Mouse (Mus musculus) ES-E14 (cell line): ENCODE measurements around the gene Hoxb5. TPM values are rescaled to one million over a fixed set of nuclear protein-coding genes. Genes with fewer than 3 reads are reported as not detected.

Experiments used
- DNase-seq: peaks from one replicate; pipeline ENCODE4 v3.0.0-alpha.2; 2013; ENCODE audit warnings: low read depth, low spot score
- H3K27ac ChIP-seq: 2 replicates; pipeline ENCODE4 v1.5.1; 2012; ENCODE audit warnings: low read depth, mild to moderate bottlenecking, low read length, moderate library complexity, mixed read lengths; ENCODE audit not compliant: poor library complexity, insufficient read depth, severe bottlenecking
- H3K36me3 ChIP-seq: 2 replicates; pipeline ENCODE4 v1.6.1; 2012; ENCODE audit warnings: mild to moderate bottlenecking, low read length, moderate library complexity, mixed read lengths; ENCODE audit not compliant: control insufficient read depth, poor library complexity, insufficient read depth, severe bottlenecking
- H3K4me1 ChIP-seq, 2 experiments: fragments of 150-350 bp in 1 of 2; sonication (generic) in 1 of 2; 2 replicates each; pipeline ENCODE4 v1.6.1; 2012; ENCODE audit warnings: low read length in 2 of 2, mild to moderate bottlenecking in 1 of 2, mixed read lengths in 1 of 2; ENCODE audit not compliant: control insufficient read depth in 2 of 2, insufficient read depth in 2 of 2, poor library complexity in 1 of 2
- H3K4me3 ChIP-seq, 2 experiments: fragments of 150-350 bp in 1 of 2; sonication (generic) in 1 of 2; 2 replicates each; pipeline ENCODE4 v1.5.1; 2012; ENCODE audit warnings: low read length in 2 of 2, low read depth in 1 of 2, mild to moderate bottlenecking in 1 of 2, mixed read lengths in 1 of 2; ENCODE audit not compliant: insufficient read depth in 1 of 2, poor library complexity in 1 of 2, severe bottlenecking in 1 of 2
- H3K9ac ChIP-seq: 2 replicates; pipeline ENCODE4 v1.6.1; 2012; ENCODE audit warnings: low read depth, mild to moderate bottlenecking, low read length, mixed read lengths; ENCODE audit not compliant: poor library complexity, insufficient read depth, severe bottlenecking
- H3K9me3 ChIP-seq: fragments of 150-350 bp; sonication (generic); 2 replicates; pipeline ENCODE4 v1.6.1; 2012; ENCODE audit warnings: low read depth, mild to moderate bottlenecking, low read length; ENCODE audit not compliant: control insufficient read depth, insufficient read depth
- CHD2 ChIP-seq: IDR thresholded peaks from 2 replicates; pipeline ENCODE4 v1.6.1; 2014; ENCODE audit warnings: mild to moderate bottlenecking, low read depth, low read length, inconsistent platforms
- HCFC1 ChIP-seq: IDR thresholded peaks from 2 replicates; pipeline ENCODE4 v1.6.1; 2012; ENCODE audit warnings: low read length, inconsistent platforms, borderline replicate concordance; ENCODE audit not compliant: insufficient read depth
- MAFK ChIP-seq: IDR thresholded peaks from 2 replicates; pipeline ENCODE4 v1.6.1; 2014; ENCODE audit warnings: mild to moderate bottlenecking, low read depth, low read length, inconsistent platforms; ENCODE audit not compliant: insufficient read depth
- ZC3H11A ChIP-seq: IDR thresholded peaks from 2 replicates; pipeline ENCODE4 v1.6.1; 2012; ENCODE audit warnings: low read depth, mild to moderate bottlenecking, inconsistent platforms, low read length, borderline replicate concordance
- ZNF384 ChIP-seq: IDR thresholded peaks from 2 replicates; pipeline ENCODE4 v1.6.1; 2012; ENCODE audit warnings: low read depth, low read length, inconsistent platforms
- in situ Hi-C, 2 experiments: fragments of 600-800 bp; cut with MboI; formaldehyde crosslinking; loops; one replicate each; pipeline ENCODE4 v1.15.1; 2025; ENCODE audit warnings: low sequenced_read_pairs in 2 of 2, inconsistent platforms in 1 of 2; ENCODE audit not compliant: unreplicated experiment in 2 of 2
- total RNA-seq: library from RNA; depleted of rRNA; stranded (reverse); fragments of 300-350 nt; gene quantifications from 2 replicates; pipeline ENCODE4 v1.2.3, GENCODE M21; 2012

Gene Hoxb5
- total RNA-seq, 1 experiment: 0.09 TPM

DNA sequence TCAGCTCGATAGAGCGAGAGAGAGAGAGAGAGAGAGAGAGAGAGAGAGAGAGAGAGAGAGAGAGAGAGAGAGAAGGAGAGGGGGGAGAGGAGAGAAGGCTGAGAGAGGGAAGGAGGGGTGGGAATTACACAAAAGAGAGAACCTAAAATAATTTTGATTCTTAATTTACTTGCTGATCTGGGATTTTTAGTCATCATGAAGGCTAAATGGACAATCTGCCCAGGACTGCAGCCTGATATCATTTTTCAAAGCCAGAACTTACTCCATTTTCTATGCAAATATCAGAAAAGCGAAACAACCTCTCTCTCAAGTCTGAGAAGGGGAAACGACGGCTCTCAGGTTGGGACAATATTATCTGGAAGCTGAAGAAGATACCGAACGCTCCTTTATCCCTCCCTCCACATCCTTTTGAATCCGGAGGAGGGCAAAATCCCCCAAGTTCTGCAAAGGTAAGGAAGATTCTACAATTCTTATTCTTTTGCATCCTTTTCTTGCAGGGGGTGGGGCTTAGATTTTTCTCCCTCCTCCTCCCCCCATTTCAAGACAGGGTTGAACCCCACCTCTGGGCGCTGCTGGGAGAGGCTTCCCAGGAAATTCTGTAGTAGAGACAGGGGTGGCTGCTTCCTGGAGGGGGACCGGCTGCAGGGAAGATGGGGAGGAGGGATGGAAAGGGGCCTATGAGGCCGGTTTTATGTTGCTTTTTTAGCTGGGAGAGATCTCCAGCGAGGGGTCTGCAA lies 10.4 kb upstream of the Hoxb5 start:
- H3K9me3 ChIP-seq: no peaks in the 10 kb centered on the region
- no peaks in the 10 kb centered on the region; a peak in 1 of 4 replicates for H3K4me1 ChIP-seq
- TF ChIP-seq HCFC1 (no peak), MAFK (no peak), ZNF384 (no peak), CHD2 (no peak), ZC3H11A (no peak)
- in situ Hi-C loops: loop anchor here (10.0 to 25.0 kb wide), 2 partner anchors 62 to 570 kb away; partner anchors contain the start of gene Hoxb2 (in 1 of the 2)
- no peaks in the 10 kb centered on the region for H3K36me3 ChIP-seq
- H3K4me3 ChIP-seq: no peak overlapping the region; a peak in 1 of 4 replicates
- H3K9ac ChIP-seq: no peak overlapping the region
- H3K27ac ChIP-seq: no peak overlapping the region
- no peak for DNase-seq

GRCm38 (mm10) chr11:96293302-96293921 lies 9.7 kb upstream of the Hoxb5 start:
- Histone ChIP-seq H3K27ac (no peak overlapping the region), H3K9me3 (no peaks in the 10 kb centered on the region), H3K36me3 (no peaks in the 10 kb centered on the region), H3K4me1 (no peaks in the 10 kb centered on the region; a peak in 1 of 4 replicates), H3K4me3 (no peak overlapping the region; a peak in 1 of 4 replicates), H3K9ac (no peak overlapping the region)
- in situ Hi-C loops: loop anchor here (10.0 to 25.0 kb wide), 2 partner anchors 61 to 569 kb away; partner anchors contain the start of gene Hoxb2 (in 1 of the 2)
- DNase-seq: no peak
- TF ChIP-seq CHD2: no peak
- TF ChIP-seq ZC3H11A: no peak
- TF ChIP-seq HCFC1: no peak
- TF ChIP-seq MAFK: no peak
- TF ChIP-seq ZNF384: no peak

DNA sequence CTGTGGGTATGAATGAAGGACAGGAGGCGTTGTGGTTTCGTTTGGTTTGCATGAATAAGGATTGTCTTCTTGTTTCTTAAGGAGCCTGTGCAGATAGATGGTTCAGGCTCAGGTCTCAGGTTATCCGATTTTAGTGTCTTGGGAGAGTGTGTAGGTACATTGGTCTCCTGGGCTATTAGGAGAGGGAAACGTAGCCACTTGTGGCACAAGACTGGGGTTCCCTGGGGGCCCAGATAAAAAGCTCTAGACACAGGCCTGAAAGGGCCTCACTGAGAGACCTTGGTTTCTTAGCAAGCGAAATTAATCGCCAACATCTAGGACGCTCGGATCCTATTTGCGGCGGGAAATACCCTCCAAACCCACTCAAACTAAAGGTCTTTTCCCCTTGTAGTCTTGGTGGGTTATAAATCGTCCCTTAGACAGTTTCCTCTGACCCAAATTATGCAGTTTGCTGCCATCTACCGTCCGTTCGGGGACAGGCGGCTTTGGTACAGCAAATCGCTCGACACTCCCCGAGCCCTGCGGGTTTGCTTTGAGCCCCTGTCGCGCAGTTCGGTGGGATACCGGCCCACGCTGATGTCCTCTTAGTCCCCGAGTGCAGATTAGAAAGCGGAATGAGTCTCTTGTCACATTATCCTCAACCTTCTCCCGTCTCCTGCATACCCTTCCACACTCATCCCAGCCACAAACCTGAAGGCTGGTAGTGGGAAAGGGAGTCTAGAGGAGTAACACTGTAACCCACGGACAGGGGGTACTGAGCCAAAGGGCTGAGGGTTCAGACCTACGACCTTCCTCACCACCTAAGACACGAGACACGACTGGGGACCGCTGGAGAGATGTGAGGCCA lies 8.7 kb upstream of the Hoxb5 start:
- no peaks in the 10 kb centered on the region; a peak in 2 of 4 replicates for H3K4me1 ChIP-seq
- no peak overlapping the region for H3K9ac ChIP-seq
- in situ Hi-C loops: loop anchor here (10.0 to 25.0 kb wide), 2 partner anchors 60 to 568 kb away; partner anchors contain the start of gene Hoxb2 (in 1 of the 2)
- H3K27ac ChIP-seq: no peak overlapping the region
- H3K4me3 ChIP-seq: no peak overlapping the region
- H3K36me3 ChIP-seq: no peaks in the 10 kb centered on the region
- no peaks in the 10 kb centered on the region for H3K9me3 ChIP-seq
- no peak for TF ChIP-seq HCFC1
- no peak for TF ChIP-seq ZNF384
- TF ChIP-seq CHD2: no peak
- TF ChIP-seq MAFK: no peak
- TF ChIP-seq ZC3H11A: no peak
- DNase-seq: peak; percentile 87

GRCm38 (mm10) chr11:96295092-96295835 lies 7.9 kb upstream of the Hoxb5 start:
- H3K27ac ChIP-seq: no peak overlapping the region
- no peaks in the 10 kb centered on the region for H3K36me3 ChIP-seq
- H3K9ac ChIP-seq: no peak overlapping the region
- no peaks in the 10 kb centered on the region; a peak in 2 of 4 replicates for H3K4me1 ChIP-seq
- DNase-seq: no peak
- no peak for TF ChIP-seq MAFK
- peak; percentile 58 for TF ChIP-seq ZNF384
- H3K4me3 ChIP-seq: no peak overlapping the region
- in situ Hi-C loops: loop anchor here (10.0 to 25.0 kb wide), 2 partner anchors 60 to 567 kb away; partner anchors contain the start of gene Hoxb2 (in 1 of the 2)
- no peaks in the 10 kb centered on the region for H3K9me3 ChIP-seq
